In genomic region chr1:68115721-68116120, GRCm38 (mm10) we compare ENCODE assay signal across 31 mouse cellular contexts.
"Had no signal": no experiment of that assay in that cellular context is flagged by ENCODE, and none has a peak within 500 bp of the region (broad histone marks: within the 10 kb centered on the region; RNA-seq: fewer than 3 reads in every experiment).

No protein-coding gene starts in this region.

- H3K4me3 ChIP-seq: left cerebral cortex, adult 2 months; limb, embryonic 10.5 days; limb, embryonic 12.5 days; limb, embryonic 13.5 days; limb, embryonic 15.5 days; liver, embryonic 12.5 days; liver, embryonic 13.5 days; liver, embryonic 15.5 days; lung, embryonic 15.5 days; megakaryocyte, embryonic 14.5 days; midbrain, embryonic 10.5 days; midbrain, embryonic 12.5 days; midbrain, embryonic 13.5 days; myocyte; neural tube, embryonic 12.5 days had no signal

- ATAC-seq: liver, embryonic 12.5 days; liver, postnatal 0 days; lung, postnatal 0 days; midbrain, embryonic 13.5 days; midbrain, embryonic 16.5 days had no signal

- H3K4me2 ChIP-seq: limb, embryonic 12.5 days; limb, embryonic 13.5 days; limb, embryonic 15.5 days; liver, embryonic 11.5 days; liver, embryonic 12.5 days; liver, embryonic 13.5 days; liver, embryonic 15.5 days; lung, embryonic 14.5 days; lung, embryonic 15.5 days; midbrain, embryonic 12.5 days; midbrain, embryonic 13.5 days; neural tube, embryonic 12.5 days had no signal

- H3K27me3 ChIP-seq: limb, embryonic 12.5 days; limb, embryonic 13.5 days; limb, embryonic 15.5 days; liver, embryonic 12.5 days; liver, embryonic 13.5 days; liver, embryonic 15.5 days; lung, embryonic 15.5 days; megakaryocyte, embryonic 14.5 days; midbrain, embryonic 12.5 days; midbrain, embryonic 13.5 days; neural tube, embryonic 12.5 days had no signal

- H3K4me1 ChIP-seq: limb, embryonic 10.5 days; limb, embryonic 12.5 days; limb, embryonic 13.5 days; limb, embryonic 15.5 days; liver, embryonic 12.5 days; liver, embryonic 13.5 days; liver, embryonic 15.5 days; lung, embryonic 15.5 days; megakaryocyte, embryonic 14.5 days; neural tube, embryonic 12.5 days had no signal

- H3K9ac ChIP-seq: limb, embryonic 12.5 days; limb, embryonic 13.5 days; limb, embryonic 15.5 days; liver, embryonic 12.5 days; liver, embryonic 13.5 days; liver, embryonic 14.5 days; liver, embryonic 15.5 days; liver, postnatal 0 days; lung, embryonic 14.5 days; lung, embryonic 15.5 days; midbrain, embryonic 12.5 days; midbrain, embryonic 13.5 days; neural tube, embryonic 12.5 days had no signal

- DNase-seq: left cerebral cortex, postnatal 4 days; liver; liver, embryonic 13.5 days; liver, postnatal 0 days; lung, adult 18-20 months; lung, adult 2 months; lung, embryonic 14.5 days; lung, postnatal 10 days; lung, postnatal 14 days; lung, postnatal 36 days; lung, postnatal 4 days; midbrain, embryonic 14.5 days had no signal

- H3K27ac ChIP-seq: left cerebral cortex, adult 2 months; limb, embryonic 10.5 days; limb, embryonic 12.5 days; limb, embryonic 13.5 days; limb, embryonic 15.5 days; liver, embryonic 12.5 days; liver, embryonic 13.5 days; liver, embryonic 14.5 days; liver, embryonic 15.5 days; lung, embryonic 15.5 days; macrophage; midbrain, embryonic 10.5 days; midbrain, embryonic 12.5 days; midbrain, embryonic 13.5 days; neural tube, embryonic 12.5 days had no signal

- H3K36me3 ChIP-seq: limb, embryonic 10.5 days; limb, embryonic 12.5 days; limb, embryonic 13.5 days; limb, embryonic 15.5 days; liver, embryonic 12.5 days; liver, embryonic 13.5 days; liver, embryonic 15.5 days; lung, embryonic 15.5 days; midbrain, embryonic 10.5 days; midbrain, embryonic 12.5 days; midbrain, embryonic 13.5 days; neural tube, embryonic 12.5 days had no signal

- H3K9me3 ChIP-seq: limb, embryonic 10.5 days; limb, embryonic 12.5 days; limb, embryonic 13.5 days; limb, embryonic 15.5 days; liver, embryonic 12.5 days; liver, embryonic 13.5 days; liver, embryonic 15.5 days; lung, embryonic 15.5 days; midbrain, embryonic 10.5 days; midbrain, embryonic 12.5 days; midbrain, embryonic 13.5 days; neural tube, embryonic 12.5 days had no signal
